Mouse (Mus musculus): ENCODE measurements around the gene Arhgap24. TPM values are rescaled to one million over a fixed set of nuclear protein-coding genes. Genes with fewer than 3 reads are reported as not detected.

The Arhgap24 gene
- total RNA-seq, 1 experiment from 2014 or later: 0.50 TPM

- 0 out of 4 replicates have a peak, but pooled peaks of 1 of the 2 experiments have one; percentile 1 for ATAC-seq (replicated peaks in 1 of 2; ENCODE audit: insufficient read depth in 1 of 2, low FRiP score in 2 of 2, low TSS enrichment in 1 of 2, low read depth in 1 of 2, poor library complexity in 2 of 2, severe bottlenecking in 2 of 2)
Measured at GRCm38 (mm10) chr5:102693871-102694270, 212.7 kb downstream of the Arhgap24 start.

- peak; percentile 88 to 91 for ATAC-seq (replicated peaks in 1 of 2; ENCODE audit: insufficient read depth in 1 of 2, low FRiP score in 2 of 2, low TSS enrichment in 1 of 2, low read depth in 1 of 2, poor library complexity in 2 of 2, severe bottlenecking in 2 of 2)
Measured at GRCm38 (mm10) chr5:102697784-102698183, 216.6 kb downstream of the Arhgap24 start.

- ATAC-seq (replicated peaks in 1 of 2; ENCODE audit: insufficient read depth in 1 of 2, low FRiP score in 2 of 2, low TSS enrichment in 1 of 2, low read depth in 1 of 2, poor library complexity in 2 of 2, severe bottlenecking in 2 of 2): no peak
Measured at GRCm38 (mm10) chr5:102698396-102698795, 217.2 kb downstream of the Arhgap24 start.

- no peak for ATAC-seq (replicated peaks in 1 of 2; ENCODE audit: insufficient read depth in 1 of 2, low FRiP score in 2 of 2, low TSS enrichment in 1 of 2, low read depth in 1 of 2, poor library complexity in 2 of 2, severe bottlenecking in 2 of 2)
Measured at GRCm38 (mm10) chr5:102698891-102699290, 217.7 kb downstream of the Arhgap24 start.

GRCm38 (mm10) chr5:102702581-102702980 lies 221.4 kb downstream of the Arhgap24 start:
- no peak for ATAC-seq (replicated peaks in 1 of 2; ENCODE audit: insufficient read depth in 1 of 2, low FRiP score in 2 of 2, low TSS enrichment in 1 of 2, low read depth in 1 of 2, poor library complexity in 2 of 2, severe bottlenecking in 2 of 2)

- ATAC-seq (replicated peaks in 1 of 2; ENCODE audit: insufficient read depth in 1 of 2, low FRiP score in 2 of 2, low TSS enrichment in 1 of 2, low read depth in 1 of 2, poor library complexity in 2 of 2, severe bottlenecking in 2 of 2): peak; percentile 69 to 74; a peak in 3 of 4 replicates
Measured at GRCm38 (mm10) chr5:102703325-102704099, 222.3 kb downstream of the Arhgap24 start.

GRCm38 (mm10) chr5:102705170-102705569 lies 224.0 kb downstream of the Arhgap24 start:
- 0 out of 4 replicates have a peak, but pooled peaks of 1 of the 2 experiments have one; percentile 37 for ATAC-seq (replicated peaks in 1 of 2; ENCODE audit: insufficient read depth in 1 of 2, low FRiP score in 2 of 2, low TSS enrichment in 1 of 2, low read depth in 1 of 2, poor library complexity in 2 of 2, severe bottlenecking in 2 of 2)

GRCm38 (mm10) chr5:102710336-102710735 lies 229.1 kb downstream of the Arhgap24 start:
- no peak for ATAC-seq (replicated peaks in 1 of 2; ENCODE audit: insufficient read depth in 1 of 2, low FRiP score in 2 of 2, low TSS enrichment in 1 of 2, low read depth in 1 of 2, poor library complexity in 2 of 2, severe bottlenecking in 2 of 2)

- no peak for ATAC-seq (replicated peaks in 1 of 2; ENCODE audit: insufficient read depth in 1 of 2, low FRiP score in 2 of 2, low TSS enrichment in 1 of 2, low read depth in 1 of 2, poor library complexity in 2 of 2, severe bottlenecking in 2 of 2)
Measured at GRCm38 (mm10) chr5:102719368-102719972, 238.3 kb downstream of the Arhgap24 start.

- ATAC-seq (replicated peaks in 1 of 2; ENCODE audit: insufficient read depth in 1 of 2, low FRiP score in 2 of 2, low TSS enrichment in 1 of 2, low read depth in 1 of 2, poor library complexity in 2 of 2, severe bottlenecking in 2 of 2): no peak
Measured at GRCm38 (mm10) chr5:102723558-102723957, 242.4 kb downstream of the Arhgap24 start.

- no peak for ATAC-seq (replicated peaks in 1 of 2; ENCODE audit: insufficient read depth in 1 of 2, low FRiP score in 2 of 2, low TSS enrichment in 1 of 2, low read depth in 1 of 2, poor library complexity in 2 of 2, severe bottlenecking in 2 of 2)
Measured at GRCm38 (mm10) chr5:102724813-102725348, 243.7 kb downstream of the Arhgap24 start.

GRCm38 (mm10) chr5:102725365-102725764 lies 244.2 kb downstream of the Arhgap24 start:
- no peak for ATAC-seq (replicated peaks in 1 of 2; ENCODE audit: insufficient read depth in 1 of 2, low FRiP score in 2 of 2, low TSS enrichment in 1 of 2, low read depth in 1 of 2, poor library complexity in 2 of 2, severe bottlenecking in 2 of 2)

GRCm38 (mm10) chr5:102726985-102727384 lies 245.8 kb downstream of the Arhgap24 start:
- ATAC-seq (replicated peaks in 1 of 2; ENCODE audit: insufficient read depth in 1 of 2, low FRiP score in 2 of 2, low TSS enrichment in 1 of 2, low read depth in 1 of 2, poor library complexity in 2 of 2, severe bottlenecking in 2 of 2): no peak

GRCm38 (mm10) chr5:102728531-102728930 lies 247.3 kb downstream of the Arhgap24 start:
- no peak for ATAC-seq (replicated peaks in 1 of 2; ENCODE audit: insufficient read depth in 1 of 2, low FRiP score in 2 of 2, low TSS enrichment in 1 of 2, low read depth in 1 of 2, poor library complexity in 2 of 2, severe bottlenecking in 2 of 2)

- no peak for ATAC-seq (replicated peaks in 1 of 2; ENCODE audit: insufficient read depth in 1 of 2, low FRiP score in 2 of 2, low TSS enrichment in 1 of 2, low read depth in 1 of 2, poor library complexity in 2 of 2, severe bottlenecking in 2 of 2)
Measured at GRCm38 (mm10) chr5:102729476-102729875, 248.3 kb downstream of the Arhgap24 start.

- no peak for ATAC-seq (replicated peaks in 1 of 2; ENCODE audit: insufficient read depth in 1 of 2, low FRiP score in 2 of 2, low TSS enrichment in 1 of 2, low read depth in 1 of 2, poor library complexity in 2 of 2, severe bottlenecking in 2 of 2)
Measured at GRCm38 (mm10) chr5:102736131-102736530, 254.9 kb downstream of the Arhgap24 start.

GRCm38 (mm10) chr5:102742554-102743255 lies 261.5 kb downstream of the Arhgap24 start:
- ATAC-seq (replicated peaks in 1 of 2; ENCODE audit: insufficient read depth in 1 of 2, low FRiP score in 2 of 2, low TSS enrichment in 1 of 2, low read depth in 1 of 2, poor library complexity in 2 of 2, severe bottlenecking in 2 of 2): no peak

GRCm38 (mm10) chr5:102743436-102743835 lies 262.2 kb downstream of the Arhgap24 start:
- no peak for ATAC-seq (replicated peaks in 1 of 2; ENCODE audit: insufficient read depth in 1 of 2, low FRiP score in 2 of 2, low TSS enrichment in 1 of 2, low read depth in 1 of 2, poor library complexity in 2 of 2, severe bottlenecking in 2 of 2)
